Mouse (Mus musculus): Measurements from ENCODE around the gene Commd8. TPM values are rescaled to one million over a fixed set of nuclear protein-coding genes. Genes with fewer than 3 reads are reported as not detected.
"Not testable (repeated sequence)": the region's sequence is repeated elsewhere in the genome, so short reads cannot be mapped to it uniquely, and the experiment has no call there.

The Commd8 gene
- polyA plus RNA-seq, 2 experiments from 2014 or later, result 190 to 229 TPM

DNA sequence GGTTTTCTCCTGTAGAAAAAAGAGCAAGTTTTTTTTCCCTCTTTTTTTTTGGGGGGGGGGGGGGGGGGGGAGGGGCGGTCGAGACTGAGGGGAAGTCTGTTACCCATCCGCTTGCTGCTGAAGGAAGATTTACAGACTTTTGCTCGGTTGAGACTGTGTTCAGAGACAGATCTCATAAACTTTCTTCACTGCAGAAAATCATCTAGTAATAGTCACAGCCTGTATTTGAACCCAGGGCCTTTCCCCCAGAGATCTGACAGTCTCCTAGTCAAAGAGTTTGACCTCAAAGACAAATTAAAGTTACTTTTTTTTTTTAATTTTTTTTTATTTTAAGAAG lies 264 bp upstream of the Commd8 start:
- ATAC-seq, result no peak

DNA sequence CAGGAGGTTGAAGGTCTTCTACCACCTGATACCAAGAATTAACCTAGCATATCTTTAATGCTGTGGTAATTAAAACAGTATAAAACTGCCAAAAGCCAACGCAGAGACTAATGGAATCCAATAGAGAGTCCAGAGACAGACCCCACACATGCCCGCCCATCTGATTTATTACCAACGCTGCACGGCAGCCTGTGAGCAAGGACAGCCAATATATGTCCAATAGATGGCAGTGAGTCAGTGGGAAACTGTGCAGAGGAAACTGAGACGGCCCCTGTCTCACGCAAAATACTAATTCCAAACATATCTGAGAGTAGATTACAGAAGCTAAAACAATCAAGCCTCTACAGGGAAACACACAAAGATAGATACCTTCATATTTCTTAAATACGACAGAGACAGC lies 3.6 kb downstream of the Commd8 start:
- ATAC-seq, result no peak

DNA sequence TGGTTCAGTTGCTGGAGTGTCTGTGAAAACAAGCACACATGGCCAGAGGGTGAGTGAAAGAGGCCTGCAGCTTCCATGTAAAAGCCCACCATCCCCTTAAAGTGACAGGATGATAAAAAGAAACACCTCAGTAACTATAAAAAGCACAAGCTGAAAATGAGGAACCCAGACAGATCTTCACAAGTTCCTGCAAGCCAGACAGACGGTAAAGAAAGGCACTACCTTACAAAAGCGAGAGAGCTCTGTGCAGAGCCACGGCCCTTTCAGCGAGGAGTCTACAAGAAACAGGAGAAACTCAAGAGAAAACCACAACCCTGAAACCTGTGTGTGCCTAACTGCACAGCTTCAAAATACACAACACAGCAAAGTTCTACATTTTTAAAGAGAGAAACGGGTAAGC lies 5.1 kb downstream of the Commd8 start:
- no peak for ATAC-seq

DNA sequence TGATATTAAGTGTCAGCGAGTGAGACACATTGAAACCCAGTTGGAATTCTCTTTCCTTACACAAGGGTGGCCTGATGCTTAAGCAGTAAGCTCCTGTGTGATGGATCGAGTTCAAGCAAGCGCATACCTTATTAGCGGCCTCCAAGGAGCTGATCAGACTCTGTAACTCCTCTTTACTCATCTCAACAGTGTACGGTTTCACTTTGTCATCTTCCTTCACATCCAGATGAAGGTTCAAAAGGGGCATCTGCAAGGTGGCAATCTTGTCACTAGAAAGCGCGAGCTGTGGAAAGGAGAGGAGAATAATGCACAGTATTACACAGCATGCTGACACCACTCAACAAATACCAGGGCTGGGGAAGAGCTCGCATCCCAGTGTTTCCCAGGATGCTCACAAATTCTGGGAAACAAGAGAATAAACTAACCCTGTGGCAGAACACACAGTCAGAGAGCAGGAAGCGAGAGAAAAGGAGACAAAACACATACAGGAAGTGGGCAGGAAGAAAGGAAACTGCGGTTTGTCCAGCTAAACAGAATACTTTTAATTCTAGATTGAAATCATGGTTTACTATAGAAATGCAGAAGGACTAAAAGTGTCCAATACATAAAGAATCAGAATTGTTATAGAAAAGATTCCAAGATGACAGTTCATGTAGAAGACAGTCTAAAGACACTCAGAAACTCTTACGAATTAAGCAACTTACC lies 7.1 kb downstream of the Commd8 start:
- peak; percentile 78 for ATAC-seq

DNA sequence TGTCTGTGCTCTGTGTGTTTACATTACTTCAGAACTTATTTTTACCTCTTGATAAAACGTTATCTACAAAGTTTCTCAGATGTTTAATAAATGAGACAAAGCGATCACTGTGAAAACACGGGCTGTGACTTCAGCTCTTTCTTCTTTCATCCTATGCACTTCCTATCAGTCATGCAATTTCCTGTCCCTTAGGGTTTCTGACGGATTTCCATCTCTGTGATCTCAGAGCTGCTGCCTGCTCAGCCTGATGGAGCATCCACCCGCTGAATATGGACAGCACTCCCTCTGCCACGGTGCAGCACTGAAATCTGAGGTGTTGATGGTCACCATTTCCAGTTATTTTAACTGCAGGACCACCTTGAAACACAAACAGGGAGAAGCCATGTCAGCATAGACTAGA lies 8.5 kb downstream of the Commd8 start:
- peak; percentile 33 for ATAC-seq

DNA sequence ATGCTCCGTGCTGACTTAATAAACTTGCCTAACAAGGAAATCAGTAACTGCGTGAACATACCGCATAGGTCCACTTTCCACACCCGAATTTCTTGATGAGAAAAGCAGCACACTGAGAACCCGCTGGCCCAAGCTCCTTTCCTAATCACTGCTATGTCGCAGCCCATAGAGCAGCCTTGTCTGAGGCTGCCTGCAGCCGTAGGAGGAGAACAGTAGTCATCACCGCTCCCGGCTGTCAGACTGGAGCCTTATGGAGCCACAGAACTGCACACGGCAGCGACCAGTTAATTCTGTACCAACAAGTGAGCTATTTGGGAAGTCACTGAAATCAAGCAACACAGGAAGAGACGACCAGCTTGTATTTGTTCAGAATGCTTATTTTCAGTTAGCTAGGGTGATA lies 9.3 kb downstream of the Commd8 start:
- no peak for ATAC-seq

DNA sequence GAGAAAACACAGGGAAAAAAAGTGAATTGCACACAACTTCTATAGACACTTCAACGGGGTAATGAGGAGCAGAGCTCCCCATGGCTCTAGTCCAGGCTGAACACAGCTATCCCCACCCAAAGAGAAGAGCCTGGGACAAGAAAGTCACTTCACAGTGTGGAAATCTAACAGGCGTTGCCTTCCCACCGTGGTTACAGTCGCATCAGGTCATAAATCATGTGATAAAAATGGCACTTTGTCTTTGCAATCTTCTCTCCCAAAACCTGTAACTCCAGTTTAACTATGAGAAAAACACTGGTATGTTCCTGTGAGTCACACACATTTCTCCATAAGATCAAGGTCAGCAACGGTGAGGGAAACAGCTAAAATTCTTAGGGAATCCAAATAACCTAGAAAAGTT lies 11.4 kb downstream of the Commd8 start:
- no peak for ATAC-seq

DNA sequence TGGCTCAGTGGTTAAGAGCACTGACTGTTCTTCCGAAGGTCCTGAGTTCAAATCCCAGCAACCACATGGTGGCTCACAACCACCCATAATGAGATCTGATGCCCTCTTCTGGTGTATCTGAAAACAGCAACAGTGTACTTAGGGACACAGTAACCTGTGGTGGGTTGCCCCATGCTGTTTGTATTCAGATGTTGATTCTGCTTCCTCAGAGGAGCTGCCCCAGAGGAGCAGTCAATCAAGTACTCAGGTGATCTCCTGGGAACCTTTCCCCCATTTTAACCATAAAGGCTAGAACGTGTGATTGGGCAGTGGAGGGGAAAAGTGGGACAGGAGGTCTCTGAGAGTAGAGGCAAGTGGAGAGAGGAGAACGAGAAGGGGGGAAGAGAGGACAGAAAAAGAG lies 12.3 kb downstream of the Commd8 start:
- not testable (repeated sequence) for ATAC-seq

DNA sequence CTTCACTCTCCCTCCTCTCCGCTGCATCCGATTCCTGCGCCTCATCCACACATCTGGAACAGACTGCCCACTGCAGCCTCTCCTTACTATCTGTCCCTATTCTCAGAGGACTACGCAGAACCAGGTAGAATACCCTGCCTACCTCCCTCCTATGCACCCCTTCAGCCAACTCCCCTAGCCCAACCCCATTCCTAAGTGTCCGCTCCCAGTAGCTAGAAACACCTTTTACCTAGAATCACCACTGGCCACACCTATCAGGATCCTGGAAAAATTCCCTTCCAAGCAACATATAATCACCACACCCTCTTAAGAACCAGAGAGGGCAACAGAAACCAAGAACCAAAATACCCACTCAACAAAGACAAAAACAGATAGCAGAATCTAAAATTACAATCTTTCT lies 17.1 kb downstream of the Commd8 start:
- no peak for ATAC-seq

DNA sequence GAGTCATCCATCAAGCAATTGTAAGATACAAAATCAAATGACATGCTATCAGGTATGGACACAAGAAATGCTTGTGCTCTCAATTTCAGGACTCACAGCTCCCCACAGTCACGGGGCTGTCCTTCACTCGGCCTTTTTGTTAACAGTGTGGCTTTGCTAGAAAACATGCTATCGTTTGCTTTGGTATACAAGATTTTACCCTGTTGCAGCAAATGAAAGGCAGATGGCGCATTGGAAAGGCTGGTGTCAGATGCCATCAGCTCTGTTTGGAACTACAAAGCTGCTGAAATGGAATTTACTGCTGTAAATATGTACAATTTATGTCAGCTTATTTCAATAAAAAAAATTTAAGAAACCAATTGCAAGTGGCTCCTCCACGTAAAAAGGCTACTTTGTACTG lies 19.3 kb downstream of the Commd8 start:
- no peak for ATAC-seq

DNA sequence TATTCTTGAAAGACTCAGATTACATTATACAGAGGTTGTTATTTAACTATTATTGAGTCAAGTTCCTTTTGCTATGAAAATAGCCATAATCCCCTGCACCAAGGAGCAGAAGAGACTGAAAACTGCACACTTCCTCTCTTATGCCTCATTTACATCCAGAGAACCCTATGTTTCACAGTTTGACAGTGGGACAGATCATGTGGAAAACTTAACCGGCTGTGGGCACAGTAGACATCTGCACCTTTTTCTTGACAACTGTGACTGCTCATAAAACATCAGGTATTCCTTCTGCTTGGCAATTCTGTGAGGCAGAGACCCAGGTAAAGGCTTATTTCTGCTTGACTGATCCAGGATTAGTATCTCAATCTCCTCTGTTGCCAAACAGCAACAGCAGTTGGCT lies 28.4 kb downstream of the Commd8 start:
- ATAC-seq, result no peak

DNA sequence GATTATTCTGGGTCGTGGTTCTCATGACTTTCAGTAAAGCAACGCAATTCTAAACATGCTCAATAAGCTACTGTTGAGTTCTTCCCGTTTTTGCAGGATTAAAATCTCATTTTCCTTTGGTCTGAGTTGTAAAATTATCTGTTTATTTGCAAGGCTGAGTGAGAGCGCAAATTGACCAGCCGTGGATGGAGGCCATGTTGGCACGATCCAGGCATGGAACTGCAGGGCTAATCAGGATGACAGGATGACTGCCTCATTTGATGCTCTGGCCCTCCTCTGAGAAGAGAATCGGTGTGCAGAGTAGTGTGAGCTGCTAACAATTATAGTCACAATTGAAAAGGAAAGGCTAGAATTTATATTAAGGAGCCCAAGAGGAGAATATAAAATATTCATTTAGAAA lies 29.7 kb downstream of the Commd8 start:
- ATAC-seq, result no peak

DNA sequence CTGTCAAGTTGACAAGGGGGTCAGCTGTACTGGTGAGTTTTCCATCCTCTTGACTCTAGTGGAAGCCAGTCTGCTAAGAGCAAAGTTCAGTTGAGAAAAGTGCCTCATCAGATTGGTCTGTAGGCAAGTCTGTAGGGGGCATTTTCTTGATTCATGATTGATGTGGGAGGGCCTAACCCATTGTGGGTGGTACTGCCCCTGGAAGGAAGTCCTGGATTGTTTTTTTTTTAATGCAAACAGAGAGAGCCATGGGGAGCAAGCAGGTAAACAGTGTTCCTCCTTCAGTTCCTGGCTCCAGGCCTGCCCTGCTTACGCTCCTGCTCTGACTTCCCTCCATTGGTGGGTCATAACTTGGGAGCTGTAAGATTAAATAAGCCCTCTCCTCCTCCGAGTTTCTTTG lies 34.1 kb downstream of the Commd8 start:
- ATAC-seq, result no peak

DNA sequence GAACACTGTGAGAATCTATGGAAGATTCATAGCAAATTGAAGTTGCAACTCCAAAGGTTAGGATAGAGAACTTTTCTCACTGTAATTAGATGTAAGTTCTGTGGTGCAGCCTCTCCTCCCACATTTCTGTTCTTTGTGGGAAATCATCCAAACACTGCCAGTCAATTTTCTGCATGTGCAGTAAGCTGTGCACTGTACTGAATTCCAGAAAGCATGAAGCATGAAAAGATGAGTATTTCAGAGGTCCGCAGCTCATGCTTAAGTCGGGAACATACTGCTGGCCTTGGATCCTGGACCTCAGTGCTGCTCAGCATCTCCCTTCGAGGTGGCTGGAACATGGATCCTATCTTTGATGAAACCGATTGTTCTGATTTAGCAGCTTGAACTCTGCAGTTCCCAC lies 41.3 kb downstream of the Commd8 start:
- no peak for ATAC-seq

DNA sequence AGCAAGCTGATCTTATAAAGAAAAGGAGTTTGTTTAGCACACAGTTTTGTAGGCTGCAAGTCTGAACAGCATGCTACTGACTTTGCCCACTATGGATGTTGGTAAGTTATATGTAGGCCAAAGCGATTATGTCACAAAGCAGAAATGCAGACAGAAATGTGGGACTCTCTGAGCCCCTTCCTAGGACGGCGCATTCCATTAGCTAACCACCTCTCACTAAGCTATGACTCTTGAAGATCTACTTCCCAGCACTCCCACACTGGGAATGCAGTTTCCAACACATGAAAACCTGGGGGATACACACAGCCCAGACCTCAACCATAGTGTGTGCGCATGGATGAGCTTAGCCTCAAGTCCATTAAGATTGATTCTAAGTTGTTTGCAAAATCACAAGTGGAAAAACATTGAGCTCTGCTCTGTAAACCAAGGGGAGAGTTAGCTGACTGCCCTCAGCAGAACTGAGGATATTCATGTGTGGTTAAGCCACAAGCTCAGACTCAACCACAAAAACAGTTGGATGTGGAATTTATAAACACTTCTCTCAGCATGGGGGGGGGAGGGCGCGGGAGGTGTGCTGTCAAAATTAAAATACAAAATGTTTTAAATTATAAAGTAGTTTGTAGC lies 45.5 kb downstream of the Commd8 start:
- no peak for ATAC-seq
